Mouse (Mus musculus) heart, postnatal 36 days (tissue): ENCODE results near the gene Zbtb7b. TPM values are rescaled to one million over a fixed set of nuclear protein-coding genes. Genes with fewer than 3 reads are reported as not detected.

ENCODE experiments used
- DNase-seq, 2 experiments: peaks; one replicate each; pipeline ENCODE4 v3.0.0; 2021 to 2022
- intact Hi-C: fragments of 180-260 bp; cut with DNase I; formaldehyde crosslinking; loops from one replicate; pipeline ENCODE4 v1.15.1; 2025
- total RNA-seq, 2 experiments: library from RNA; stranded (reverse); gene quantifications; 2 replicates each; pipeline ENCODE4 v1.2.3; 2021

Gene Zbtb7b
- total RNA-seq, 2 experiments from 2014 or later, result 20.8 to 23.5 TPM

- intact Hi-C loops, result loop anchor here (2.0 kb wide), 1 partner anchor 13 kb away; no protein-coding TSS in a partner anchor
- no peak for DNase-seq
These were observed 15.0 kb downstream of the Zbtb7b start for GRCm38 (mm10) chr3:89379388-89380131.

GRCm38 (mm10) chr3:89378394-89379067 lies 16.0 kb downstream of the Zbtb7b start:
- intact Hi-C loops, result loop anchor here (1.0 to 2.0 kb wide), 2 partner anchors 14 to 107 kb away; no protein-coding TSS in a partner anchor

GRCm38 (mm10) chr3:89377831-89378230 lies 16.7 kb downstream of the Zbtb7b start:
- DNase-seq, result no peak
- intact Hi-C loops, result loop anchor here (1.0 to 2.0 kb wide), 2 partner anchors 15 to 107 kb away; no protein-coding TSS in a partner anchor

More at GRCm38 (mm10) chr3:89378394-89379067, 16.0 kb downstream of the Zbtb7b start:
- DNase-seq, result peak; percentile 72 to 86

GRCm38 (mm10) chr3:89373581-89374231 lies 20.9 kb downstream of the Zbtb7b start:
- intact Hi-C loops, result no loop called here
- DNase-seq, result no peak

GRCm38 (mm10) chr3:89367338-89367737 lies 27.2 kb downstream of the Zbtb7b start:
- intact Hi-C loops, result no loop called here
- no peak for DNase-seq

- intact Hi-C loops, result no loop called here
- no peak for DNase-seq
These were observed 28.8 kb downstream of the Zbtb7b start for GRCm38 (mm10) chr3:89365486-89366414.

- intact Hi-C loops, result no loop called here
- no peak for DNase-seq
These were observed 29.5 kb downstream of the Zbtb7b start, which contains the start of gene Dcst1 for GRCm38 (mm10) chr3:89365153-89365485. Dcst1 (minus strand) TSS chr3:89365253.

GRCm38 (mm10) chr3:89364631-89365030 lies 29.9 kb downstream of the Zbtb7b start:
- intact Hi-C loops, result no loop called here
- DNase-seq, result no peak

GRCm38 (mm10) chr3:89361675-89362074 lies 32.9 kb downstream of the Zbtb7b start, which contains the start of gene Dcst2:
Dcst2 (plus strand) TSS chr3:89361975.
- intact Hi-C loops, result no loop called here
- no peak for DNase-seq

- no peak for DNase-seq
- intact Hi-C loops, result no loop called here
These were observed 34.3 kb downstream of the Zbtb7b start for GRCm38 (mm10) chr3:89360237-89360636.

- DNase-seq, result no peak
- intact Hi-C loops, result no loop called here
These were observed 34.9 kb downstream of the Zbtb7b start for GRCm38 (mm10) chr3:89359630-89360029.

GRCm38 (mm10) chr3:89356029-89356428 lies 38.5 kb downstream of the Zbtb7b start:
- intact Hi-C loops, result no loop called here
- DNase-seq, result no peak

GRCm38 (mm10) chr3:89355512-89355902 lies 39.1 kb downstream of the Zbtb7b start:
- intact Hi-C loops, result no loop called here
- no peak for DNase-seq

- peak; percentile 88 to 91 for DNase-seq
- intact Hi-C loops, result loop anchor here (1.0 to 5.0 kb wide), 3 partner anchors 15 to 103 kb away; no protein-coding TSS in a partner anchor
These were observed 39.6 kb downstream of the Zbtb7b start for GRCm38 (mm10) chr3:89354816-89355511.

GRCm38 (mm10) chr3:89351271-89351670 lies 43.3 kb downstream of the Zbtb7b start:
- DNase-seq, result no peak
- intact Hi-C loops, result loop anchor here (5.0 kb wide), 1 partner anchor 99 kb away; no protein-coding TSS in a partner anchor

GRCm38 (mm10) chr3:89349869-89350501 lies 44.6 kb downstream of the Zbtb7b start, which contains the start of gene Adam15:
Adam15 (minus strand) TSS chr3:89349996.
- intact Hi-C loops, result loop anchor here (2.0 to 5.0 kb wide), 2 partner anchors 45 to 98 kb away; partner anchors contain the start of gene Zbtb7b
- peak; percentile 92 to 94 for DNase-seq

- peak; percentile 71 to 80 for DNase-seq
- intact Hi-C loops, result loop anchor here (2.0 kb wide), 1 partner anchor 46 kb away; the partner anchor contains the start of gene Zbtb7b
These were observed 45.4 kb downstream of the Zbtb7b start for GRCm38 (mm10) chr3:89348911-89349868.
